Mouse (Mus musculus) spleen, adult 2 months (tissue): Measurements from ENCODE around the gene Maneal.

Experiments used
- CTCF ChIP-seq: fragments of 200-500 bp; IDR thresholded peaks from 2 replicates; pipeline ENCODE4 v1.5.1; 2011; ENCODE audit warnings: mild to moderate bottlenecking, inconsistent platforms; ENCODE audit not compliant: insufficient read depth, insufficient read length, insufficient replicate concordance; ENCODE audit errors: extremely low read depth
- POLR2A ChIP-seq: fragments of 200-500 bp; IDR thresholded peaks from 2 replicates; pipeline ENCODE4 v1.6.1; 2011; ENCODE audit warnings: low read depth, low read length, inconsistent platforms

DNA sequence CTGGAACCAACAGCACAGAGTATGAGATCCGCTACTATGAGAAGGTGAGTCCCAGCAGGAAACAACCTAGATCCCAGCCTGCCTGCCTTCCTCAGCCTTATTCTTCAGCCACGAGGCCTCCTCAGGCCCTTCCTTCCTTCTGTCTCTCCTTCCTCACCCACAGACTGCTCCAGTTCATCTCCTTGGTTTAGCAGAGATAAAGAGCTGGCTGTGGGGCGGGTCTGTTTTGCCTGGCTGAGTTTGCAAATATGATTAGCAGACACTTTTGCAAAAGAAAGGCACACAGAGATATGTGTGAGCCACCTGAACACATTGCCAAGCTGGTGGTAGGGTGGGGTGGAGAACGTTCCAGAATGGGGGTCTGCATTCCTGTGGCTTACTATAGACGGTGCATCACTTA is 37.9 kb upstream of the Maneal start:
- no peak for TF ChIP-seq CTCF
- TF ChIP-seq POLR2A, result no peak
